Mouse (Mus musculus): Measurements from ENCODE around the gene Eif1ax. TPM values are rescaled to one million over a fixed set of nuclear protein-coding genes. Genes with fewer than 3 reads are reported as not detected.

Eif1ax gene
- 7.9 TPM for polyA plus RNA-seq (2015; fragmentation: Illumina TruSeq; extraction: RNeasy Lipid Tissue Mini Kit (QIAGEN cat#74804); ENCODE audit: insufficient read depth, low read depth, low replicate concordance)

GRCm38 (mm10) chrX:159371831-159372752 lies at the start of gene Eif1ax:
Gene Eif1ax, plus strand, starts transcription at chrX:159372178.

GRCm38 (mm10) chrX:159414130-159414828 lies 42.3 kb downstream of the Eif1ax start, which contains the start of gene Map7d2:
Gene Map7d2, plus strand, starts transcription at chrX:159414572.

Other genes starting within 250 kb of the Eif1ax start
- gene Rps6ka3, start 161.9 kb upstream of the Eif1ax start, polyA plus RNA-seq (2015; fragmentation: Illumina TruSeq; extraction: RNeasy Lipid Tissue Mini Kit (QIAGEN cat#74804); ENCODE audit: insufficient read depth, low read depth, low replicate concordance) = 6.9 TPM
- 0.65 TPM for gene Map7d2, start 42.4 kb downstream of the Eif1ax start, polyA plus RNA-seq (2015; fragmentation: Illumina TruSeq; extraction: RNeasy Lipid Tissue Mini Kit (QIAGEN cat#74804); ENCODE audit: insufficient read depth, low read depth, low replicate concordance)
- 2.3 TPM for gene Bclaf3, start 154.5 kb downstream of the Eif1ax start, polyA plus RNA-seq (2015; fragmentation: Illumina TruSeq; extraction: RNeasy Lipid Tissue Mini Kit (QIAGEN cat#74804); ENCODE audit: insufficient read depth, low read depth, low replicate concordance)

Data from pancreas, adult 10 weeks (tissue).